Comparison of ENCODE assay signal across 1 mouse cellular context in the genomic region with DNA sequence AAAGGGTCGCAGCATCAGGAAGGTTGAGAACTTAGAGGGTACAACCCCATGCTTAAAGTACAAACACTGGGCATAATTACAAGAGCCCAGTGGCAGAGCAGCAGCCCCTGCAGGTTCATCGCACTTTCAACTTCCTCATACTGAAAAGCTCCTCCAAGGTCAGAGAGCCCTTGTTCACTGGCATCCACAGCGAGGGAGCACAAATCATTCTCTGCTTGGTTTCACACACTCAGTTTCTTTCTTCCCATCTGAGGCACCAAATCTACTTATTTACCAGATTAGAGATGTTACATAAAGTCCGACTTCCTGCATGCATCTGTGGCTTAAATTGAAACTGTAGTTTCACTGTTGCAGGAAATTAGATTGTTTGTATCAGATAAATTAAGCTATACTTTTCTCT.
TF ChIP-seq lines count a peak whose summit lies in the region.

No protein-coding gene starts in this region.

TF ChIP-seq in CH12.LX, 34 proteins besides CTCF, POLR2A, EP300 and RAD21:
- peak; percentile 28; the same call in 1 of the 2 replicates for TF ChIP-seq ELF1 (IDR thresholded peaks at IDR 0.05; ENCODE audit: low read depth, low read length)
- TF ChIP-seq BHLHE40 (IDR thresholded peaks at IDR 0.05; ENCODE audit: low read depth, low read length): no peak
- TF ChIP-seq TBP (conservative IDR thresholded peaks at IDR 0.05; ENCODE audit: low read depth, low read length): peak; percentile 69; the same call in 1 of the 2 replicates
- TF ChIP-seq MEF2A (IDR thresholded peaks at IDR 0.05; ENCODE audit: borderline replicate concordance, low read depth, low read length): no peak
